Mouse (Mus musculus) embryo, embryonic 9.5 days (tissue): ENCODE results near the gene Cdh11.

Experiments
- DNase-seq: peaks from one replicate; pipeline ENCODE4 v3.0.0-alpha.2; 2017; ENCODE audit errors: extremely low spot score

Cdh11 gene

GRCm38 (mm10) chr8:102785592-102786416 is at the start of gene Cdh11:
Gene Cdh11 (minus strand): TSS chr8:102785642.
- peak; percentile 35 for DNase-seq

GRCm38 (mm10) chr8:102813959-102814358 is 28.5 kb upstream of the Cdh11 start:
- DNase-seq = no peak

GRCm38 (mm10) chr8:102790303-102790702 is 4.9 kb upstream of the Cdh11 start:
- DNase-seq = peak; percentile 35

GRCm38 (mm10) chr8:102786467-102787360 is 1.3 kb upstream of the Cdh11 start:
- peak; percentile 48 for DNase-seq

- DNase-seq = peak; percentile 86
Measured at GRCm38 (mm10) chr8:102784835-102785455, 497 bp downstream of the Cdh11 start.

- peak; percentile 70 for DNase-seq
Measured at GRCm38 (mm10) chr8:102783821-102784591, 1.4 kb downstream of the Cdh11 start.

- peak; percentile 27 for DNase-seq
Measured at GRCm38 (mm10) chr8:102782707-102783489, 2.5 kb downstream of the Cdh11 start.

- DNase-seq = peak; percentile 86
Measured at GRCm38 (mm10) chr8:102780899-102781298, 4.5 kb downstream of the Cdh11 start.

GRCm38 (mm10) chr8:102774594-102774993 is 10.8 kb downstream of the Cdh11 start:
- DNase-seq = no peak

GRCm38 (mm10) chr8:102771456-102771855 is 14.0 kb downstream of the Cdh11 start:
- DNase-seq = no peak

- DNase-seq = no peak
Measured at GRCm38 (mm10) chr8:102753839-102754238, 31.6 kb downstream of the Cdh11 start.

- no peak for DNase-seq
Measured at GRCm38 (mm10) chr8:102742940-102743339, 42.5 kb downstream of the Cdh11 start.

GRCm38 (mm10) chr8:102742008-102742591 is 43.3 kb downstream of the Cdh11 start:
- peak; percentile 23 for DNase-seq

GRCm38 (mm10) chr8:102740963-102741362 is 44.5 kb downstream of the Cdh11 start:
- DNase-seq = no peak

GRCm38 (mm10) chr8:102738961-102739487 is 46.4 kb downstream of the Cdh11 start:
- DNase-seq = no peak

- DNase-seq = no peak
Measured at GRCm38 (mm10) chr8:102738395-102738794, 47.0 kb downstream of the Cdh11 start.

GRCm38 (mm10) chr8:102734419-102734818 is 51.0 kb downstream of the Cdh11 start:
- DNase-seq = no peak

- peak; percentile 57 for DNase-seq
Measured at GRCm38 (mm10) chr8:102726206-102726935, 59.1 kb downstream of the Cdh11 start.

- DNase-seq = no peak
Measured at GRCm38 (mm10) chr8:102725496-102725895, 59.9 kb downstream of the Cdh11 start.
